27 mouse cellular contexts compared by ENCODE assay signal in the genomic region with DNA sequence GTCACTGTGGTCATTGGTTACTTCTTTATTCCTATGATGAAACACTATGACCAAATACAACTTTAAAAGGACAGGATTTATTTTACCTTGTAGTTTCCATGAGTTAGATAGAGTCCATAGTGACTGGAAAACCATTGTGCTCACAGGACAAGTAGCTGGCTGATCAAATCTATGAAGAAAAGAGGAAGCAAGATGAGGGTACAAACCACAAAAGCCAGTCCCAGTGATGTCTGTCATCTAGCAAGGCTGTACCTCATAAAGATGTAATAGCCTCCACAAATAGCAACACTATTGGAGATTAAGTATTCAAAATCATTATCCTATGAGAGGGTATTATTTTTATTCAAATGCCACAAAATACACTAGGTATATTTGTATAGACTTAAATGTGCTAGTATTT.
DNase-seq lines count a peak whose midpoint lies in the region; ATAC-seq and TF ChIP-seq lines count a peak whose summit lies in the region.
"Had no signal": no experiment of that assay in that cellular context is flagged by ENCODE, and none has a peak within 500 bp of the region (broad histone marks: within the 10 kb centered on the region; RNA-seq: fewer than 3 reads in every experiment).

No protein-coding gene starts in this region.

- peak; percentile 17 for DNase-seq in CH12.LX (ENCODE audit: extremely low read depth)
- DNase-seq in c-Kit-positive CD71-negative TER-119-negative erythroid progenitor cells, embryonic 14.5 days (ENCODE audit: low read depth) = peak; percentile 1
- DNase-seq in adrenal gland, adult (ENCODE audit: inconsistent age in 2 of 2, low spot score in 1 of 2) = no peak
- no peak for DNase-seq in hindbrain, embryonic 10.5 days (ENCODE audit: low spot score)
- DNase-seq in adrenal gland, postnatal 14 days = no peak
- DNase-seq: adrenal gland, adult 2 months; adrenal gland, postnatal 10 days; adrenal gland, postnatal 36 days; B cell, adult 2 months; cerebellum, adult 11 months; cerebellum, adult 18-20 months; cerebellum, adult 8-10 months; cerebellum, adult 9-11 months; cerebellum, postnatal 25 days; embryo, embryonic 11 days had no signal

- H3K4me2 ChIP-seq in CH12.LX (ENCODE audit: insufficient read depth, low read depth, poor library complexity, severe bottlenecking) = no peak overlapping the region
- H3K4me2 ChIP-seq: embryonic facial prominence, embryonic 13.5 days; embryonic facial prominence, embryonic 15.5 days; forebrain, embryonic 12.5 days had no signal

- TF ChIP-seq CTCF in CH12.LX (conservative IDR thresholded peaks at IDR 0.05 in 1 of 2, IDR thresholded peaks at IDR 0.05 in 1 of 2; ENCODE audit: low read depth in 2 of 2, low read length in 2 of 2) = no peak

- H3K27me3 ChIP-seq in CH12.LX (replicated peaks) = no peaks in the 10 kb centered on the region
- no peaks in the 10 kb centered on the region for H3K27me3 ChIP-seq in hindbrain, embryonic 10.5 days (ENCODE audit: insufficient read depth, poor library complexity, severe bottlenecking)
- H3K27me3 ChIP-seq: embryonic facial prominence, embryonic 13.5 days; embryonic facial prominence, embryonic 15.5 days; forebrain, embryonic 12.5 days; Patski had no signal

- TF ChIP-seq RAD21 in CH12.LX (IDR thresholded peaks at IDR 0.05; ENCODE audit: low read depth, low read length) = no peak

- in situ Hi-C loops in CH12.LX (cut with MboI; ENCODE audit: low pct_ligation_motif_present, low pct_unique_long_range_greater_than_20kb, low sequenced_read_pairs) = no loop called here

- no peak for TF ChIP-seq POLR2A in CH12.LX (IDR thresholded peaks at IDR 0.05; ENCODE audit: low read depth, low read length)

- TF ChIP-seq EP300 in CH12.LX (IDR thresholded peaks at IDR 0.05; ENCODE audit: low read length) = no peak

- H3K27ac ChIP-seq in CH12.LX (ENCODE audit: insufficient read depth, low read depth) = no peak overlapping the region
- H3K27ac ChIP-seq in hindbrain, embryonic 10.5 days = no peak overlapping the region
- H3K27ac ChIP-seq: embryonic facial prominence, embryonic 13.5 days; embryonic facial prominence, embryonic 15.5 days; forebrain, embryonic 10.5 days; forebrain, embryonic 12.5 days had no signal

- peaks cover 9% of the 10 kb centered on the region for H3K9me3 ChIP-seq in CH12.LX (replicated peaks; ENCODE audit: low read length)
- H3K9me3 ChIP-seq in hindbrain, embryonic 10.5 days = no peaks in the 10 kb centered on the region
- H3K9me3 ChIP-seq: embryonic facial prominence, embryonic 13.5 days; embryonic facial prominence, embryonic 15.5 days; forebrain, embryonic 10.5 days; forebrain, embryonic 12.5 days had no signal

- H3K4me3 ChIP-seq in CH12.LX (replicated peaks in 1 of 3; ENCODE audit: low read depth in 2 of 3, low read length in 2 of 3, poor library complexity in 1 of 3) = no peak overlapping the region
- no peak overlapping the region for H3K4me3 ChIP-seq in hindbrain, embryonic 10.5 days
- H3K4me3 ChIP-seq: embryonic facial prominence, embryonic 13.5 days; embryonic facial prominence, embryonic 15.5 days; erythroblast, embryonic 14.5 days; forebrain, embryonic 10.5 days; forebrain, embryonic 12.5 days had no signal

- no peaks in the 10 kb centered on the region for H3K79me2 ChIP-seq in CH12.LX (replicated peaks; ENCODE audit: control insufficient read depth, extremely low read depth, insufficient read depth, poor library complexity, severe bottlenecking)

- dilution Hi-C loops in CH12.LX (cut with MboI; ENCODE audit: extremely low pct_ligation_motif_present, extremely low pct_unique_long_range_greater_than_20kb, low sequenced_read_pairs) = no loop called here

- no peaks in the 10 kb centered on the region for H3K36me3 ChIP-seq in CH12.LX (replicated peaks in 1 of 2; ENCODE audit: control insufficient read depth in 1 of 2, insufficient read depth in 1 of 2, low read length in 1 of 2)
- H3K36me3 ChIP-seq in hindbrain, embryonic 10.5 days = no peaks in the 10 kb centered on the region
- H3K36me3 ChIP-seq: embryonic facial prominence, embryonic 13.5 days; embryonic facial prominence, embryonic 15.5 days; forebrain, embryonic 10.5 days; forebrain, embryonic 12.5 days had no signal

- H3K9ac ChIP-seq in CH12.LX (ENCODE audit: insufficient read depth, low read depth) = no peak overlapping the region
- H3K9ac ChIP-seq: embryonic facial prominence, embryonic 13.5 days; embryonic facial prominence, embryonic 15.5 days; forebrain, embryonic 12.5 days had no signal

- ATAC-seq in granulocyte monocyte progenitor cell, adult 5-6 weeks (replicated peaks; ENCODE audit: poor library complexity, severe bottlenecking) = peak; percentile 68
- ATAC-seq in megakaryocyte progenitor cell, adult 5-6 weeks (replicated peaks; ENCODE audit: poor library complexity) = peak; percentile 77
- ATAC-seq: activated CD4-positive, CD25-positive, alpha-beta regulatory T cell, adult 4 months; CD4-positive, CD25-positive, alpha-beta regulatory T cell, adult 4 months; forebrain, embryonic 14.5 days; forebrain, embryonic 16.5 days; Patski had no signal

- H3K4me1 ChIP-seq in CH12.LX (ENCODE audit: control insufficient read depth in 1 of 2, insufficient read depth in 2 of 2) = no peaks in the 10 kb centered on the region
- H3K4me1 ChIP-seq in hindbrain, embryonic 10.5 days (replicated peaks) = no peaks in the 10 kb centered on the region
- H3K4me1 ChIP-seq: embryonic facial prominence, embryonic 13.5 days; embryonic facial prominence, embryonic 15.5 days; forebrain, embryonic 10.5 days; forebrain, embryonic 12.5 days had no signal

TF ChIP-seq in CH12.LX, 34 proteins besides CTCF, POLR2A, EP300 and RAD21:
- no peak for TF ChIP-seq BHLHE40 (IDR thresholded peaks at IDR 0.05; ENCODE audit: low read depth, low read length)
- TF ChIP-seq NELFE (IDR thresholded peaks at IDR 0.05; ENCODE audit: low read depth, low read length) = no peak
- TF ChIP-seq TBP (conservative IDR thresholded peaks at IDR 0.05; ENCODE audit: low read depth, low read length) = no peak

Comparison
In these comparisons a context has a peak if more than half of its experiments do, and no peak if none do; other contexts are left out.
1. DNase-seq: peak in CH12.LX (single experiment) and c-Kit-positive CD71-negative TER-119-negative erythroid progenitor cells, embryonic 14.5 days (single experiment); none in adrenal gland, adult (0 of 2), hindbrain, embryonic 10.5 days (single experiment) and adrenal gland, postnatal 14 days (single experiment).